Mouse (Mus musculus) intestine, postnatal 0 days (tissue): Measurements from ENCODE around the gene Ube2i. TPM values are rescaled to one million over a fixed set of nuclear protein-coding genes. Genes with fewer than 3 reads are reported as not detected.

Source experiments
- ATAC-seq: fragments of 200-750 bp; cut with Nextera tagmentation; 2 replicates; pipeline ENCODE4 v1.8.0; 2017; ENCODE audit warnings: mild to moderate bottlenecking, moderate TSS enrichment, moderate library complexity
- H3K27ac ChIP-seq: fragments of 300-500 bp; sonication (generic); 2 replicates; pipeline ENCODE4 v1.5.1; 2014; ENCODE audit warnings: mild to moderate bottlenecking, low read depth, low read length, moderate library complexity
- H3K27me3 ChIP-seq: fragments of 300-500 bp; sonication (generic); replicated peaks from 2 replicates; pipeline ENCODE4 v1.6.1; 2014; ENCODE audit warnings: low read length, mixed read lengths; ENCODE audit not compliant: control insufficient read depth, insufficient read depth
- H3K36me3 ChIP-seq: fragments of 300-500 bp; sonication (generic); 2 replicates; pipeline ENCODE4 v1.6.1; 2014; ENCODE audit warnings: mild to moderate bottlenecking, moderate library complexity; ENCODE audit not compliant: control insufficient read depth, insufficient read depth
- H3K4me1 ChIP-seq: fragments of 300-500 bp; sonication (generic); replicated peaks from 2 replicates; pipeline ENCODE4 v1.6.1; 2014; ENCODE audit warnings: antibody characterized with exemption, low read length, mixed read lengths; ENCODE audit not compliant: control insufficient read depth, insufficient read depth
- H3K4me2 ChIP-seq: fragments of 300-500 bp; sonication (generic); replicated peaks from 2 replicates; pipeline ENCODE4 v1.6.1; 2014; ENCODE audit warnings: low read depth, mild to moderate bottlenecking, moderate library complexity
- H3K4me3 ChIP-seq: fragments of 300-500 bp; sonication (generic); 2 replicates; pipeline ENCODE4 v1.5.1; 2014; ENCODE audit warnings: low read depth, low read length
- H3K9ac ChIP-seq: fragments of 300-500 bp; sonication (generic); 2 replicates; pipeline ENCODE4 v1.6.1; 2014; ENCODE audit warnings: mild to moderate bottlenecking, low read depth, low read length
- H3K9me3 ChIP-seq: fragments of 300-500 bp; sonication (generic); 2 replicates; pipeline ENCODE4 v1.6.1; 2016; ENCODE audit warnings: mixed run types; ENCODE audit not compliant: control insufficient read depth
- CTCF ChIP-seq: sonication (generic); IDR thresholded peaks from 2 replicates; pipeline ENCODE4 v1.5.1; 2016; ENCODE audit warnings: low read depth, mild to moderate bottlenecking, control low read depth, antibody characterized with exemption, moderate library complexity
- WGBS: fragments of 180-500 bp; shearing (Covaris S2); extraction: QIAGEN DNeasy Blood & Tissue Kit; methylation state at CpG from one replicate; pipeline ENCODE4 v1.1.7; 2014; 5-methylcytosine and 5-hydroxymethylcytosine counted together
- polyA plus RNA-seq: library from polyadenylated mRNA; unstranded; fragments of >200 nt; fragmentation: Nextera tagmentation; extraction: Ambion mirVana; gene quantifications from 2 replicates; pipeline ENCODE4 v1.2.1, GENCODE M21; 2015

The Ube2i gene
- polyA plus RNA-seq, 1 experiment from 2014 or later = 257 TPM

DNA sequence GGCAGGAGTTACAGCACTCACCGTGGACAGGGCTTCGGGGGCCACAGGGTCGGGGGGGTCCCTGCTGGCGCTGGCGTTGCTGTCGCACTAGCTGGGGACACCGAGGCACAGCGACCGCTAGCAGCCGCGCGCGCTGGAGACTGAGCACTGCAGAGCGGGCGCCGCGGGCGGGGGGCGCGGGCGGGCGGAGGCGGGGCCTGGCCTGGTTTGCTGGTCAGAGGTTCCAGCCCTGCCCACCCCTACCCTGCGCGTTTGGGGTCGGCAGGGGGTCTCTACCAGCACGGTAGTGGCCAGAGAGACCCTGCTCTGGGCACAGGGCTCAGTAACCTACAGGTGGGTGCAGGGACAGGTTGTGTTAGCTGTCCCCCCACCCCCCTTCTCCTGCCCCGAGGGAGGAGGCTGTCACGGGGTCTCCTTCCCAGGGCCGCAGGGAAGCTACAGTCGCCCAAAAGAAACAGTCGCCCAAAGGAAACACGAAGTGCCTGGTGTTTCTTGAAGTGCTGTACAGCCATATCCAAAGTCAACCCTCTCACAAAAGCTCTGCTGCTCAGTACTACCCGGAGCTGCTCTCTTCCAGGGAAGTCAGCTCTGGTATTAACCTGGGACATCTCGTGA, 18.2 kb downstream of the Ube2i start, which contains the start of gene Baiap3:
TSS of gene Baiap3 (minus strand) at position 225 of the 615 bp plus-strand sequence.
- H3K27me3 ChIP-seq = peaks cover 11% of the 10 kb centered on the region
- peaks cover 4% of the 10 kb centered on the region; the same call in 1 of the 2 replicates for H3K36me3 ChIP-seq
- H3K4me1 ChIP-seq = 0 out of 2 replicates have a peak, but pooled peaks cover 3% of the 10 kb centered on the region
- TF ChIP-seq CTCF = no peak
- peak within 1 kb of the TSS; percentile 34 for H3K4me3 ChIP-seq
- H3K9ac ChIP-seq = no peak within 1 kb of the TSS
- H3K27ac ChIP-seq = no peak within 1 kb of the TSS
- 3% methylated on average over 28 of the region's 35 CpGs for WGBS
- ATAC-seq = no peak
- H3K9me3 ChIP-seq = no peaks in the 10 kb centered on the region
- peak within 1 kb of the TSS; percentile 67 for H3K4me2 ChIP-seq

DNA sequence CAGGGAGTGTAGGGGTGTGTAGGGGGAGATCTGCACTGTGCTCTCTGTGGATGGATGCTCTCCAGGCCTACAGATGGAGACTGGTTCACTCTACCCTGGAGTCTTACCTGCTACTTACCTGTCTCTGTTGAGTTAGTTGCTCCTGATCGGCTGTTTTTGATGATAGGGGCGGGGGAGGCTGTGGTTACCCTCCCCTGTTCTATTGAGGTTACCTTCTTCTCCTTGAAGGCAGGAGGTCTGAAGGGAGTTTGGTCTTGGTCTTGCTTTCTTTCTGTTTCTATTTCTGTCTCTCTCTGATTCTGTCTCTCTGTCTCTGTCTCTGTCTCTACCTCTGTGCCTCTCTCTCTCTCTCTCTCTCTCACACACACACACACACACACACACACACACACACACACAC, 19.3 kb downstream of the Ube2i start:
- 0 out of 2 replicates have a peak overlapping the region, but pooled peaks have one; percentile 67 for H3K4me2 ChIP-seq

DNA sequence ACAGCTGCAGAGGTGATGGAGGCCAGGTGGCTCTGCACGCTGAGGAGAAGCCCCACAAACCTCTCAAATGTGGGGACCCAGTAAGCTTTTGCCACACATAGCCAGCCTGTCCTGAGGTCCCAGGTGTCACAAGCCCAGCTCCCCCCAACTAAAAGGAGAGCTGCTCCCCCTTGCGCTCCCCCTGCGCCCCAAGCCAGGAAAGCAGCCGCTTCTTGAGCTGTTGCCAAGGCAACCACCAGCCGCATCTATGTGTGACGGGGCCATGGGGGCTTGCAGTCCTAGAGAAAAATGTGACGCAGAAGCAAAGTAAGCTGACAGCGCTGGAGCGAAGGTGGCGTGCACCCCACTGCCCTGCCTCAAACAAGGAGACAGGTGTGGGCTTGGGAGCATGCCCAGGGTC, 20.7 kb downstream of the Ube2i start:
- ATAC-seq = 0 out of 2 replicates have a peak, but pooled peaks have one; percentile 11
- H3K4me2 ChIP-seq = no peak overlapping the region
- H3K27ac ChIP-seq = no peak overlapping the region
- peaks cover 11% of the 10 kb centered on the region for H3K27me3 ChIP-seq
- no peak overlapping the region for H3K4me3 ChIP-seq
- no peaks in the 10 kb centered on the region for H3K9me3 ChIP-seq
- H3K36me3 ChIP-seq = no peaks in the 10 kb centered on the region
- no peak overlapping the region for H3K9ac ChIP-seq
- TF ChIP-seq CTCF = no peak
- 28% methylated on average over 10 of the region's 10 CpGs for WGBS
- H3K4me1 ChIP-seq = 0 out of 2 replicates have a peak, but pooled peaks cover 3% of the 10 kb centered on the region

More for the DNA sequence above, 19.3 kb downstream of the Ube2i start:
- H3K36me3 ChIP-seq = peaks cover 4% of the 10 kb centered on the region; the same call in 1 of the 2 replicates
- no peak overlapping the region for H3K4me3 ChIP-seq
- no peak for ATAC-seq
- H3K27ac ChIP-seq = no peak overlapping the region
- H3K9me3 ChIP-seq = no peaks in the 10 kb centered on the region
- no peak overlapping the region for H3K9ac ChIP-seq
- WGBS = 60% methylated on average over 2 of the region's 2 CpGs
- TF ChIP-seq CTCF = no peak
- peaks cover 11% of the 10 kb centered on the region for H3K27me3 ChIP-seq
- H3K4me1 ChIP-seq = 0 out of 2 replicates have a peak, but pooled peaks cover 3% of the 10 kb centered on the region

DNA sequence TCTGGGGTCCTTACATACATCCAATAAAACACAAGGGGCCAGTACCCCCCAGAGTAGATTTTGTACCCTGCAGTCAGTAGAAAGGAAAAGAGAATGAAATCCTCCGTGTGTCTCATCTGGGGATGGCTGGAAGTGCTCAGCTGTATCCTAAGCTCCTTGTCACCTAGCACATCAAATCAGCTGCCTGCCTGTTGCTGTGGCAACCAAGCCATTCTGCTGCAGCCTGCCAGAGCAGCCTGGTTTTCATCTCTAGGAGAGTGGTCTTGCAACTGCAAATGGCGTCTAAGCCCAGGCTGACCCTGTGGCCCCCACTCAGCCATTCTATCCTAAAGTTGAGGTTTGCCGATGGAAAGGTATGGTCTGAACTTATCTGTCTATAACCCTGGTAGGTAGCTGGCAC, 21.8 kb downstream of the Ube2i start:
- Histone ChIP-seq H3K27me3 (peaks cover 11% of the 10 kb centered on the region), H3K4me2 (no peak overlapping the region), H3K4me1 (0 out of 2 replicates have a peak, but pooled peaks cover 3% of the 10 kb centered on the region), H3K27ac (no peak overlapping the region), H3K9me3 (no peaks in the 10 kb centered on the region), H3K9ac (no peak overlapping the region), H3K36me3 (no peaks in the 10 kb centered on the region), H3K4me3 (no peak overlapping the region)
- TF ChIP-seq CTCF = no peak
- 44% methylated on average over 3 of the region's 3 CpGs for WGBS
- no peak for ATAC-seq

DNA sequence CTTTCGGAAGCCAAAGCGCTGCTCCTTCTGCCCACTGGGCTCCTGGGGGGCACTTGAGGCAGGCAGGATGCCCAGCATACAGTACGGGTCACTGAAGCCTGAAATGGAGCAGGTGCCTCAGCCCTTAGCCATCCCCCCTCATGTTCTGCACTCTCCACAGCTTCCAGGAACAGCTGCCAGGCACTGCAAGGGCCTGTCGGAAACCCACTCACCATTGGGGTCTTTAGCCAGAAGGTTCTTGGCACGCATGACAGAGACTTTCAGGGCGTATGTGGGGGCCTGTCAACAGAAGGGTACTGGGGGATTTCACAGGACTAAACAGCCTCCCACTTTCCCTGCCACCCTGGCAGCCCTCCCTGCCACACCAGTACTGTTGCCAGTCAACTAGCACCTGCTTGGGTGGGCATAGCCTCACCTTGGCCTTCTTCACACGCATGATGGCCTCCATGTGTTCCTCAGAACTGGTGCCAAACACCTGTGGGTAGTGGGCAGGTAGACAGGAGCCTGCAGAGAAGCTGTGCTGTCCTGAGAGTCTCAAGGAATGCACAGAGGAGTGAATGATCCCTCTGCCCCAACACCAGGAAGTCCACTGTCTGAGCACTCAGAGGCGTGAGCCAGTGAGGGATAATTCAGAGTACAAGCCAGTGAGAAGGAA, 24.1 kb downstream of the Ube2i start:
- Histone ChIP-seq H3K4me3 (no peak overlapping the region), H3K4me2 (no peak overlapping the region), H3K9me3 (no peaks in the 10 kb centered on the region), H3K27me3 (0 out of 2 replicates have a peak, but pooled peaks cover 5% of the 10 kb centered on the region), H3K27ac (no peak overlapping the region), H3K4me1 (no peaks in the 10 kb centered on the region), H3K9ac (no peak overlapping the region), H3K36me3 (no peaks in the 10 kb centered on the region; the same call in 1 of the 2 replicates)
- WGBS = 73% methylated on average over 8 of the region's 8 CpGs
- no peak for TF ChIP-seq CTCF
- no peak for ATAC-seq

DNA sequence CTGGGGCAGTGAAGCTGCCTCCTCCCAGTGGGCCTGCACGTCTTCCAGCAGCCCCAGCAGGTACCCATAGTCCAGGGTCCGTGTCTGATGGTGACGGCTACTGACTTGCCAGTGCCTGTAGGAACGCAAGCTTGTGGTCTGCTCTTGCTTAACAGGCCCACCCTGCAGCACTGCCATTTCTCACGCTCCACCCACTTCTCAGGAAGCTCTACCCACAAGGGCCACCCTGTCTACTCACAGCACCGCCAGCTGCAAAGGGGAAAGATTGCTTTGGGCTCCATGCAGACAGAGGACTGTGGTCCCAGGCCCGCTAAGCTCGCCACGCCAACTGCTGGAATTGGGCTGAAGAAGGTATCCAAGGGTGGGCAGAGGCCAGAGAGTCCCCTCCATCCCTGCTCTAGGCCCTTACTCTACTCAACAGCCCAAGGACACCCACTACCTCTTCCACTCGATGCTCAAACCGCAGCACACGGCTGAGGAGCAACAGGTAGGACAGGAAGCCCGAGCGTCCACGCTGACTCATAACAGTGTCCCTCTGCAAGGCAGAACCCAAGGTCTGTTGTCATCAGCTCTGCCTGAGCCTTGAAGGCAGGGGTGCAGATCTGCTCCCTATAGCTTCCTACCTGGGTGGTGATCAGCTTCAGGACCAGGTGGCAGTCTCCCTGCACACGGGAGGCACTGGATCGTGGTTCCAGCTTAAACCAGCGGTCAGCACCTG, 26.2 kb downstream of the Ube2i start:
- Histone ChIP-seq H3K27me3 (no peaks in the 10 kb centered on the region), H3K4me2 (no peak overlapping the region), H3K4me3 (no peak overlapping the region), H3K27ac (no peak overlapping the region), H3K36me3 (peaks cover 8% of the 10 kb centered on the region), H3K9ac (no peak overlapping the region), H3K9me3 (no peaks in the 10 kb centered on the region), H3K4me1 (no peaks in the 10 kb centered on the region)
- no peak for TF ChIP-seq CTCF
- 74% methylated on average over 18 of the region's 18 CpGs for WGBS
- no peak for ATAC-seq
